Mouse (Mus musculus): ENCODE measurements around the gene Mak.
"Not testable (repeated sequence)": the region's sequence is repeated elsewhere in the genome, so short reads cannot be mapped to it uniquely, and the experiment has no call there.

The Mak gene

GRCm38 (mm10) chr13:41015829-41016634 is 63.5 kb downstream of the Mak start, which contains the start of gene Tmem14c:
Tmem14c (plus strand) TSS chr13:41016292.
- in situ Hi-C loops (cut with MboI; ENCODE audit: low pct_unique_long_range_greater_than_20kb in 1 of 2, low sequenced_read_pairs in 2 of 2, unreplicated experiment in 1 of 2) = loop anchor here in 1 of 2 experiments (25.0 kb wide), 1 partner anchor 221 kb away; the partner anchor contains the start of gene Smim13

GRCm38 (mm10) chr13:41008946-41009345 is 70.6 kb downstream of the Mak start:
- in situ Hi-C loops (cut with MboI; ENCODE audit: low pct_unique_long_range_greater_than_20kb in 1 of 2, low sequenced_read_pairs in 2 of 2, unreplicated experiment in 1 of 2) = loop anchor here in 1 of 2 experiments (10.0 to 25.0 kb wide), 2 partner anchors 164 to 228 kb away; partner anchors contain the start of gene Smim13

DNA sequence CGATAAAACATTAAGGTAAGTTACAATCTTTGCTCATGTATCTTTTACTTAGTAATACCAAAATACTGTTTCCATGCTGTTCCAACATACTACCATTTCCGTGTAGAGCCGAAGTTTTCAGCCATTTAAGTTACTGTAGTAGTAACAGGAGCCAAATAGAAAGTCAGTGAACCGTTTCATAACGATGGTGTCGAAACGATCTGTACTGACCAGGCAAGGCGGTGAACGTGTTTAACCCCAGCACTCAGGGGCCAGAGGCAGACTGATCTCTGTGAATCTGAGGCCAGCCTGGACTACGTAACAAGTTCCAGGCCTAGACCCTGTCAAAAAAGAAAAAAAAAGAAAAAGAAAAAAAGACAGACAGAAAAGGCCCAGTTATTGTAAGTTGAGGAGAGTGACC is 71.2 kb downstream of the Mak start:
- in situ Hi-C loops (cut with MboI; ENCODE audit: low pct_unique_long_range_greater_than_20kb in 1 of 2, low sequenced_read_pairs in 2 of 2, unreplicated experiment in 1 of 2) = loop anchor here in 1 of 2 experiments (10.0 to 25.0 kb wide), 2 partner anchors 163 to 229 kb away; partner anchors contain the start of gene Smim13

- in situ Hi-C loops (cut with MboI; ENCODE audit: low pct_unique_long_range_greater_than_20kb in 1 of 2, low sequenced_read_pairs in 2 of 2, unreplicated experiment in 1 of 2) = loop anchor here in 1 of 2 experiments (10.0 to 25.0 kb wide), 2 partner anchors 161 to 231 kb away; partner anchors contain the start of gene Smim13
Observed at GRCm38 (mm10) chr13:41006244-41006643, 73.3 kb downstream of the Mak start.

DNA sequence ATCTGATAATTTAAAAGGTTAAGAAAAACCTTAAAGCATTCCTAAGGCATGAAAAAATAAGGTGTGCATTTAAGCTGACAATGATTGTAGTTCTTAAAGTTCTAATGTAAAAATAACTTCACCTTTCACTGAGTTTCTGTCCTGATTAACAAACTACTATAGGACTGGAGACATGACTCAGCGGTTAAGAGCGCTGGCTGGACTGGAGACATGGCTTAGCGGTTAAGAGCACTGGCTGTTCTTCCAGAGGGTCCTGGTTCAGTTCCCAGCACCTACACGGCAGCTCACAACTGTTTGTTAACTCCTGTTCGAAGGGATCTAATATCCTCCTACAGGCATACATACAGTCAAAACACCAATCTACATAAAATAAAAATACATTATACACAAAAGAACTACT is 77.5 kb downstream of the Mak start:
- in situ Hi-C loops (cut with MboI; ENCODE audit: low pct_unique_long_range_greater_than_20kb in 1 of 2, low sequenced_read_pairs in 2 of 2, unreplicated experiment in 1 of 2) = loop anchor here in 1 of 2 experiments (10.0 to 25.0 kb wide), 2 partner anchors 157 to 235 kb away; partner anchors contain the start of gene Smim13

- in situ Hi-C loops (cut with MboI; ENCODE audit: low pct_unique_long_range_greater_than_20kb in 1 of 2, low sequenced_read_pairs in 2 of 2, unreplicated experiment in 1 of 2) = loop anchor here in 1 of 2 experiments (10.0 to 25.0 kb wide), 2 partner anchors 156 to 236 kb away; partner anchors contain the start of gene Smim13
Observed at GRCm38 (mm10) chr13:41000926-41001639, 78.4 kb downstream of the Mak start, which contains the start of gene Pak1ip1. Pak1ip1 (plus strand) TSS chr13:41001023.

DNA sequence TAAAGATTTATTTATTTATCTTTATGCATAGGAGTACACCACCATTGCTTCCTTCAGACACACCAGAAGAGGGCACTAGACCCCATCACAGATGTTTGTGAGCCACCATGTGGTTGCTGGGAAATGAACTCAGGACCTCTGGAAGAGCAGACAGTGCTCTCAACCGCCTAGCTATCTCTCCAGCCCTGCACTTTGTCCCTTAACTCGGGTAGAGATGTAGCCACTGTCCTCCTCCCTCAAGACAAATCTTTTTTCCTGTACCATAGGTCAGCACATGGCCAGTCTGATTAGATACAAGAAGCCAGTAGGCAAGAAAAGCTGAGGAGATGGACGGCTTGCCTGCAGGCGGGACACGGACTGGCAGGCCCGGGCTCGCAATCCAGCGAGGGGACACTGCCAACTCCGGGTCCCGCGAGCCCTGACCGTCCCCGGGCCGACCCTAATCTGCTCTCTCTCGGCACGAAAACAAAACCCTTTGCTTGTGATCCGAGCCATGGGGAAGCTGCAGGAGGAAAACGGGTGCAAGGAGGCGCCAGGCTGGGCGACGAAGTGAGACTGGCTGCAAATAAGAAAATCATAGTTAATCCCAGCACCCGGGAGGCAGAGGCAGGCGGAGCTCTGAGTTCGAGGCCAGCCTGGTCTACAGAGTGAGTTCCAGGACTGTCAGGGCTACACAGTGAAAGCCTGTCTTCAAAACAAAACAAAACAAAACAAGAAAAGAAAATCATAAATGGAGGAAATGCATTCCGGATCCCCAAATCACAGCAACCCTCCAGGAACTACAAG is 79.2 kb downstream of the Mak start:
- in situ Hi-C loops (cut with MboI; ENCODE audit: low pct_unique_long_range_greater_than_20kb in 1 of 2, low sequenced_read_pairs in 2 of 2, unreplicated experiment in 1 of 2) = loop anchor here in 1 of 2 experiments (10.0 to 25.0 kb wide), 2 partner anchors 156 to 237 kb away; partner anchors contain the start of gene Smim13

DNA sequence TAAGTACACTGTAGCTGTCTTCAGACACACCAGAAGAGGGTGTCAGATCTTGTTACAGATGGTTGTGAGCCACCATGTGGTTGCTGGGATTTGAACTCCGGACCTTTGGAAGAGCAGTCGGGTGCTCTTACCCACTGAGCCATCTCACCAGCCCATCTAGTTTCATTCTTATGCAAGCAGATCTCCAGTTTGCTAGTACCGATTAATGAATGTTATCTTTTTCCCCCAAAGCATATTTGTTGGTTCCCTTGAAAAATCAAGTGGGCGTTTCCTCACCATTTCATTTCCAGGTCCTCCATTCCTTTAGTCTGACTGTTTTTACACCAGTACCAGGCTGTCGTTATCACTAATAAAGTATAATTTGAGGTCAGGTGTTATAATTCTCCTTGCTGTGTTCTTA is 81.0 kb downstream of the Mak start:
- in situ Hi-C loops (cut with MboI; ENCODE audit: low pct_unique_long_range_greater_than_20kb in 1 of 2, low sequenced_read_pairs in 2 of 2, unreplicated experiment in 1 of 2) = not testable (repeated sequence)

DNA sequence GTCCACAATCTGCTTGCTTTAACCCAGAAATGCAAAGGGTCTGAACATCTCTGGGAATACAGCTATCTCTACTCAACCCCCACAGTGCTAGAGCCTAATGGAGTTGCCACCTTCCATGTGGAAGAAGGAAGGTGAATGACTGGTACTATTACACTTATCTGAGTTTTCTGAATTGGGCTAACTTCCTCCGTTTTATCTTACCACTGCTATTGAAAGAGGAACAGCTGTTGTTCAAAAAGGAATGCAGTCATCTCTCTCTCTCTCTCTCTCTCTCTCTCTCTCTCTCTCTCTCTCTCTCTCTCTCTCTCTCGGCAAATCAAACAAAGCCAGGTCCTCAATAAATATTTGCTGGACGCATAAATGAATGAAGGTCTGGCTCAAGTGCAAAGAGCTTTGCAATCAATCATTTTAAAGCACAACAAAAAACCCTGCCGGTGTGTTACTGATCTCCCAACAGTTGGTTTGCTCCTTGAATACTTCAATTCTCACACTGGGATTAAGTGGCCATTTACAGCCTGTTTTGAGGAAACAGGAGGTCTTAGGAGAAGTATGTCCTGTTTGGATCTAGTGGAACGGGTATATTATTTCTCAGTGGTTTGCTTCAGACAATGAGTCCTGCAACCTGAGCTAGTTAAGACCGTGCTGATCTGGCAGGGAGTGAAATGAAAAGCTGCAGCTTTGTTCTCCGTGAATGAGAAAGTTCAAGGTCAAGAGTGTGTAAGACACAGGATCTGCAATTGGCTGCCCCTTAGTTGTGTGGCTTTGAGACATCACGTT is 84.8 kb downstream of the Mak start:
- in situ Hi-C loops (cut with MboI; ENCODE audit: low pct_unique_long_range_greater_than_20kb in 1 of 2, low sequenced_read_pairs in 2 of 2, unreplicated experiment in 1 of 2) = no loop called here

DNA sequence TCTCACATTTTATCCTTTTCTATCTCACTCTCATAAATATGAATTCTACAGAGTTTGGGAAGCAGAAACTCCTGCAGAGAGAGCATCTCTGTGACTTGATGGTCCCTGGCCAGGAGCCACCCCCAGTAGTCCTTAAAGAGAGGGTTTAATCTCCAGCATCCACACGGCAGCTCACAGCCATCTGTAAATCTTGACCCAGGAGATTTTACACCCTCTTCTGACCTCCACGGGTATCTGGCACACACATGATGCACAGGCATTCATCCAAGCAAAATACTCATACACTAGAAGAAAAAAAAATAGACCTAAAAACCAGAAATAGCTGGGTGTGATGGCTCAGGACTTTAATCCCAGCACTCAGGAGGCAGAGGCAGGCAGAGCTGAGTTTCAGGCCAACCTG is 91.1 kb downstream of the Mak start:
- in situ Hi-C loops (cut with MboI; ENCODE audit: low pct_unique_long_range_greater_than_20kb in 1 of 2, low sequenced_read_pairs in 2 of 2, unreplicated experiment in 1 of 2) = loop anchor here in 1 of 2 experiments (10.0 kb wide), 1 partner anchor 144 kb away; no protein-coding TSS in a partner anchor

- in situ Hi-C loops (cut with MboI; ENCODE audit: low pct_unique_long_range_greater_than_20kb in 1 of 2, low sequenced_read_pairs in 2 of 2, unreplicated experiment in 1 of 2) = loop anchor here in 1 of 2 experiments (10.0 kb wide), 1 partner anchor 143 kb away; no protein-coding TSS in a partner anchor
Observed at GRCm38 (mm10) chr13:40987608-40988303, 91.8 kb downstream of the Mak start.

DNA sequence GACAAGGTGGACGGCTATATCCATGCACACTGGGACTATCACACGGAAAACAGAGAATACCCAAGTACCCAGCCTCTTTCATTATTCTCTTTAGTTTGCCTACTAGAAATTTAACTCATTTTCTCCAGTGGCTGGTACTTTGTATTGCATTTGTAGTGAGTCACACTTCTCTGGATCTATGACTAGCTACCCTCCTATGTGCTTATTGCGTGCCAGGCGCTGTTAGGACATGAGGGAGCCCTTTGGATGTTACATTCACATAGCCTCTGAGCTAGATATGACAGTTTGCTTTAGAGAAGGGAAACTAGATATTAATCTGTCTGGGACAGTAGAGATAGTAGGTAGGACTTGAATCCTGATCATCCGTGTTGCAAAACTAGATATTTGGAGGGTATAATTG is 93.4 kb downstream of the Mak start:
- in situ Hi-C loops (cut with MboI; ENCODE audit: low pct_unique_long_range_greater_than_20kb in 1 of 2, low sequenced_read_pairs in 2 of 2, unreplicated experiment in 1 of 2) = loop anchor here in 1 of 2 experiments (10.0 kb wide), 1 partner anchor 141 kb away; no protein-coding TSS in a partner anchor

DNA sequence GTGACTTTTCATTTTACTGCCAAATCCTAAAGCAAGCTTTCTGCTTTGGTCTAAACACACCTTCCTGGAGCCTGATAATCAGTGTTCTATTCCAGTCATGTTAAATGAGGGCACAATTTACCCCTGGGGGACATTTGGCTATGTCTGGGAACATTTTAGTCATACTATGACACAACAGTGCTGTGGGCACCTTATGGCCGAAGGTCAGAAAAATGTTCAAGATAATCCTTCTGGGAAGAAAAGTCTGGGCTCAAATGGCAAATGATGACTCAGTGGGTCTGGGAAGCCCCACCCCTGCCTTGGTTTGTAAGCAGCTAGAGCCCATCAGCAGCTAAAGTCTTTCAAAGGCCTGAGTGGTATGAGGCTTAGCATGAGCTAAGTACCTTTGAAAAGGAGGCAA is 96.7 kb downstream of the Mak start:
- in situ Hi-C loops (cut with MboI; ENCODE audit: low pct_unique_long_range_greater_than_20kb in 1 of 2, low sequenced_read_pairs in 2 of 2, unreplicated experiment in 1 of 2) = loop anchor here in 1 of 2 experiments (10.0 kb wide), 1 partner anchor 138 kb away; no protein-coding TSS in a partner anchor

GRCm38 (mm10) chr13:40979321-40979720 is 100.2 kb downstream of the Mak start:
- in situ Hi-C loops (cut with MboI; ENCODE audit: low pct_unique_long_range_greater_than_20kb in 1 of 2, low sequenced_read_pairs in 2 of 2, unreplicated experiment in 1 of 2) = no loop called here

GRCm38 (mm10) chr13:40978652-40979051 is 100.9 kb downstream of the Mak start:
- in situ Hi-C loops (cut with MboI; ENCODE audit: low pct_unique_long_range_greater_than_20kb in 1 of 2, low sequenced_read_pairs in 2 of 2, unreplicated experiment in 1 of 2) = no loop called here

DNA sequence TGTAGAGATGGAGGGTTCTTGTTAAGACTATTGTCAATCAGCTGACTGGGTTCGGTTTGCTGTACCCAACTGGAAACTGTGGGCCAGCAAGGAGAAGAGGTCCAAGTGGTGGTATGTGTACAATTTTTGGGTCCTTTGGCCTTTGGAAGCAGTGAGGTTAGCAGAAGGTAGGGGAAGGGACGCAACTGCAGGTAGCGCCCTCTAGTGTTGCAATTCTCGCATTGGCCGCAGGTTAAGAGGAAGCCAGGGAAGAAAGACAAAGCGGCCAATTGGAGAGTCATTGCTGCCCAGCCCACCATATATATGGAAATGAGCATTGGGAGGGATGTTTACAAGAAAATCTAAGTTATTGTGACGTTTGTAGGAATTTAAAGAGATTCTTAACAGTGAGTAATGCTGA is 101.9 kb downstream of the Mak start:
- in situ Hi-C loops (cut with MboI; ENCODE audit: low pct_unique_long_range_greater_than_20kb in 1 of 2, low sequenced_read_pairs in 2 of 2, unreplicated experiment in 1 of 2) = no loop called here

Data from mouse embryonic stem cell (cell line).